Mouse (Mus musculus) stomach, adult 2 months (tissue): Measurements from ENCODE around the gene Hs6st1. TPM values are rescaled to one million over a fixed set of nuclear protein-coding genes. Genes with fewer than 3 reads are reported as not detected.

Experiments used
- polyA plus RNA-seq: library from polyadenylated mRNA; depleted of rRNA; stranded (reverse); fragments of >200 nt; gene quantifications from 2 replicates; pipeline ENCODE4 v1.2.3, GENCODE M21; 2012; rRNA removed

The Hs6st1 gene
- polyA plus RNA-seq, result 24.7 and 27.7 TPM in 2 replicates

GRCm38 (mm10) chr1:36068076-36068475 is at the start of gene Hs6st1:
Gene Hs6st1 (plus strand): TSS chr1:36068400.

Other genes starting within 250 kb of the Hs6st1 start
- gene Uggt1, start 176.3 kb downstream of the Hs6st1 start, polyA plus RNA-seq, result 4.3 and 5.5 TPM in 2 replicates
- 11.1 and 15.1 TPM in 2 replicates for gene Neurl3, start 206.3 kb downstream of the Hs6st1 start, polyA plus RNA-seq
- gene Arid5a, start 239.3 kb downstream of the Hs6st1 start, polyA plus RNA-seq, result 3.7 and 4.1 TPM in 2 replicates